Mouse (Mus musculus): ENCODE measurements around the gene Nup214.

Gene Nup214

DNA sequence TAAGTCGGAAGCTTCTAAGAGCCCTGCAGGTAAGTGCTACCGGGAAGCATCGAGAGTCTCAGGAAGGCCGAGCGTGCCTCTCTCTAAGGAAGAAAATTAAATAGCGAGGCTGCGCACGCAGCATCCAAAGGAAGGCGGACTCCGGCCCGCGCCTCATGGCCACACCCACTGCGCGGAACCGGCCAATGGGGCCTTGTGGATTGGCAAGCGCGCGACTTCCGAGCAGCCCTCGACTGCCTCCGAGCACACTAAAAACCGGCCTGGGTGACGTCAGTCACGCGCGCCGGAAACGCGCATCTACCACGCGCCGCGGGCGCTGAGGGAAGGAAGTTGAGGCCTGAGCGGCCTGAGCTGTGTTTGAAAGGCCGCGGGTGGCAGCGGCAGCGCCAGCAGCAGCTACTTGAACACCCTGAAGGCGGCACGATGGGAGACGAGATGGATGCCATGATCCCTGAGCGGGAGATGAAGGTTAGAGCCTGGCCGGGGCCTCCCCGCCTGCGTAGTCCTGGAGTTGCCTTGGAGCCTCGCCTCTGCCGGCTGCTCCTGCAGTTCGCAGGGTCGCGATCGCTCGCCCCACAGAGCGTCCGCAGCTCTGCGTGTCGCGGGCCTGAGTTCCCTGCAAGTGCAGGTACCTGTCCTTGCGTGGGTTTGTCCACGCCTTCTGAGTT, at the start of gene Nup214:
TSS of gene Nup214 (plus strand) at position 296 of the 668 bp plus-strand sequence.
- DNase-seq: peak; percentile 100

DNA sequence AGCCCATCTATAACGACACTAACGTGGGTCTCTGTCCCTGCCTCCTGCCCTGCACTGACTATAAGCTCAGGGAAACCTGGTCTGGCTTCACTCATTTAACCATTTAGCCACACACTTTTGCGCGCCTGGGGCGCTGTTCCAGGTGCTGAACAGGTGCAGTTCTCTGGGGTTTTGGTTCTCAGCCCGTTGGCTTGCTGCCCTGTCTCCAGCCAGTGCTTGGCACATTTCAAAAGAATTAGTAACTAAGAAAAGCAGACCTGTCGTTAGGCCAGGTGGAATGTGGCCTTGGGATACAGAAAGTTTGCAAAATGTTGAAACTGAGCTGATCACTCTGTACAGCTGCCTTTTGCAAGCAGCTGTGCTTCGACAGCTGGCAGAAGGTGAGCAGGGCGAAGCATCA, 49.4 kb upstream of the Nup214 start:
- peak; percentile 92 for DNase-seq

DNA sequence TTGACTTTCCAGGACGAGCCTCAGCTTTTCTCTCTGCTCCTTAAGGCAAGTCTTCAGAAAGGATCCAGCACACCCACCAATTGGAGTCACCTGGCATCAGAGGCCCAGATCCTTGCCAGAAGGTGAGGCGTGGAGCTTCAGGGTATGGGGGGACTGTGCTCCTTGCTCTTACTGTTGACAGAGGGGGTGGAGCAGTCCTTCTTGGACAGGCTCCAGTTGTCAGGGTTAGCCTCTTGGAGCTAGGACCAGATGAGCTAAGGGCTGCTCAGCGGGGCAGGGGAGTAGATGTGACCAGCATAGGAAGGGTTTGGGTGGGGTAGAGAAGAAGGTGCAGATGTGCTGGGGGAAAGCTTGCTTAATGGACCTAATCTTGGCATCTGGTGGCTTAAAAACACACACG, 48.3 kb upstream of the Nup214 start:
- peak; percentile 43 for DNase-seq

- no peak for DNase-seq
Observed at GRCm38 (mm10) chr2:31929664-31930063, 44.6 kb upstream of the Nup214 start.

GRCm38 (mm10) chr2:31934551-31934950, 39.7 kb upstream of the Nup214 start:
- DNase-seq: no peak

- no peak for DNase-seq
Observed at GRCm38 (mm10) chr2:31935054-31935453, 39.2 kb upstream of the Nup214 start.

- no peak for DNase-seq
Observed at GRCm38 (mm10) chr2:31938298-31938697, 35.9 kb upstream of the Nup214 start.

- no peak for DNase-seq
Observed at GRCm38 (mm10) chr2:31943011-31943410, 31.2 kb upstream of the Nup214 start.

DNA sequence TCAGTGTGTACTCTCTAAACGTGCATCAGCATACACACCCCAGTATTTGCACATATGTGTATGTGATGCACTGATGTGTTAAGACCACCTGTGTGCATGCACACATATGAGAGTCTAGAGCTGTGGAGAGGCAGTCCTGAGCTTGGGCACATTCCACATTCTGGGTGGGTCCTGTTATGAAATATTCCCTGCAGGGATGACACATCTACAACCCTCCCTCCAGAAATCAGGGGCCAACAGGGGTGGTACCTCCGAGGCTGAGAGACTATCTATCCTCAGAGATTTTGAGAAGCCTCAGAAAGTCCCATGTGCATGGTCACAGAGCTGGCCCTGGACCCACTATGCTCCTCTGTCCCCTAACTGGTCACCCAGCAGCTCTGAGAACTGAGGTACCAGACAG, 28.7 kb upstream of the Nup214 start:
- DNase-seq: no peak

- DNase-seq: no peak
Observed at GRCm38 (mm10) chr2:31948392-31948791, 25.8 kb upstream of the Nup214 start.

DNA sequence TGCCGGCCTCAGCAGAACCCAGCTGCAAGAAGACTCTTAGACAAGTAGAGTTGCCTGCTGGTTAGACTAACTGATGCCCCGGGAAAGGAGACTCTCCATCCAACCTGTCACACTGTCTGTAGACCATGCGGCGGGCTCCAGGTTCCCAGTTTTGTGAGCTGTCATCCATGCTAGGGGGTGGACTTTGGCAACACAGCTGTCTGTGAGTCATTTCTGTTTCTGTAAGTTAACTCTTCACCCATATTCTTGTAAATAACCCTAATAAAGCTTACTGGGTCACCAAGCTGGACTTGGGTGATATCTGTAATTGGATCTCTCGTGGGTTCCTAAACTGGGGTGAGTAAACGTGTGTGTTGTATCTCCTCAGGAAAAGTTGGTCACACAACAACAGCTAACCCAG, 25.4 kb upstream of the Nup214 start:
- no peak for DNase-seq

DNA sequence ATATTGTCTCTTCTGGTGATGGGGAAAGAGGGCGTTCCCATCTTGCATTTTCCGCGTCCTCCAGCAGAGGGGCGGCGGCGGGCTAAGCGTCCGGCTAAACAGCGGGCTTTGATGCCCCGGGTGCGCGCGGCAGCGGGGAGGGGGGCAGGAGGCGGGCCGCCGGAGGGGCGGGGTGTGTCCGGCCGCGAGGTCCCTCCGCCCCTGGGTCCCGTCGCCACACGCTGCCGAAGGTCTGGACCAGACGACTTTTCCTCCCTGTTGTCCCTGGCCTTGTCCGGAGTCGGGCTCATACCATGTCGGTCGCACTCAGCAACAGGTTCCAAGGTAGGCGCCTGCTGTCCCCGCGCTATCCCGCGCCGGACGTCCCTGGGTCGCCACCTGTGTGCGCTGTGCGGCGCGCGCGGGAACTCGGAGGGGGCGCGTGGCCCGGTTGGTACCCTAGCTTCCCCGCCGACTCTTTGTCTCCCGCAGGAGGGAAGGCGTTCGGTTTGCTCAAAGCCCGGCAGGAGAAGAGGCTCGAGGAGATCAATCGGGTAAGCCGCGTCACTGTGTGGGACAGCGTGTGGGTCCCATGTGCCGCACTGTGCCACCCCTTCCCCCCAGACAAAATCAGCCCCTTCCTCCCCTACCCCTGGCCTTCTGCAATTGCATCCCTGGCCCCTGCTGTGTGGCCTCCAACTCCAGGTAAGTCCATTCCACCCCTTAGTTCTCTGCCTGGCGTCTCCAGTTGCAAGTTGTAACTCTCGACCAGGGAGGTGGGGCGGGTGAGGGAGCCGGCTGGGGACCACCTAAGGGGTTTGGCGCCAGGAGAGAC, 24.0 kb upstream of the Nup214 start, which contains the start of gene Aif1l:
TSS of gene Aif1l (plus strand) at position 82 of the 814 bp plus-strand sequence.
- DNase-seq: peak; percentile 69

GRCm38 (mm10) chr2:31950966-31951365, 23.3 kb upstream of the Nup214 start:
- no peak for DNase-seq

GRCm38 (mm10) chr2:31952236-31952635, 22.0 kb upstream of the Nup214 start:
- DNase-seq: no peak

GRCm38 (mm10) chr2:31952725-31953124, 21.5 kb upstream of the Nup214 start:
- no peak for DNase-seq

DNA sequence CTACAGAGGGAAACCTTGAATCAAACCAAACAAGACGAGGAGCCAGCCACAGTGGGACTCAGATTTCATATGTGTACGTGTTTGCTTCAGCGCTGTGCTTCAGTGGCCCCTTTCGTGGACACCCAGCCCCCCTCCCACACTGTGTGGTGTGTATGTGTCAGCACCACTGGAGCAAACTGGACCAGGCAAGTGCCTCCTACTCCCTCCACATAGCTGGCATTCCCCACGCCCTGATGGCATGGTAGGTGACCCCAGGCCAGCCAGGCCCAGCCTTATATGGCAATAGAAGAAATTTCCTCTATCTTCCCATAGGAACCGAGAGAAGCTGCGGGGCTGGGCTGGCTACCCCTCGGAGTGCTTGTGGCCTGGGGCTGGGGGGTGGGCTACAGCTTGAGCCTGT, 20.5 kb upstream of the Nup214 start:
- no peak for DNase-seq

GRCm38 (mm10) chr2:31954779-31955181, 19.5 kb upstream of the Nup214 start:
- DNase-seq: peak; percentile 68

DNA sequence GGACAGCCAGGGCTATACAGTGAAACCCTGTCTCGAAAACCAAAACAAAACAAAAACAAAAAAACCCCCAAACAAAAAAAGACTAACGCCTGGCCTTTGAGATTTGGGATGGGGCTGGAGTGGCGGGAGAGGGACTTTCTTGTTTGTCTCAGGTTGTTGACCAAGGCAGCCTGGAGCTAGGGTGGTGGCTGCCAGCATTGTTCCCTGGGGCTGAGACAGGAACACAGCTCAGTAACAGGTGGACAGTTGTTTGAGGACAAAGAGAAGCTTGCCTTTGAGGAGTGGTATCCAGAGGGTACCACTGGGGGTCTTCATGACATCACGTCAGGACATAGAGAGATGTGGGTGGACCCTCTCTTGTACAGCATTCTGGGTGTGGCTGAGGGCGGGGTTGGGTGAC, 18.6 kb upstream of the Nup214 start:
- no peak for DNase-seq

- DNase-seq: no peak
Observed at GRCm38 (mm10) chr2:31957211-31957610, 17.0 kb upstream of the Nup214 start.

DNA sequence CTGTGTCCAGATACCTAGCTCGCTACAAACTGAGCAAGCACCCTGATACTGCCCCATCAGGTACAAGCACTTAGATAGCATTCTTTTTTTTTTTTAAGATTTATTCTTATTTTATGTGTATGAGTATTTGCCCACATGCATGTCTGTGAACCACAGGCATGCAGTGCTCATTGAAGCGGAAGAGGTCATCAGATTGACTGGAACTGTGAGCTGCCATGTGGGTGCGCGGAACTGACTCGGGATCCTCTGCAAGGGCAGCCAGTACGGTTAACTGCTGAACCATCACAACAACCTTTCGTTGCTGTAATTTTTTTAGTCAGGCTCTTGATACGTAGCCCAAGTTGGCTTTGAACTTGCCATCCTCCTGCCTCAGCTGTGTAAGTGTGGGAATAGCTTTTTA, 13.2 kb upstream of the Nup214 start:
- no peak for DNase-seq

- DNase-seq: peak; percentile 63
Observed at GRCm38 (mm10) chr2:31961791-31962222, 12.4 kb upstream of the Nup214 start.

- peak; percentile 65 for DNase-seq
Observed at GRCm38 (mm10) chr2:31962501-31963224, 11.6 kb upstream of the Nup214 start.

DNA sequence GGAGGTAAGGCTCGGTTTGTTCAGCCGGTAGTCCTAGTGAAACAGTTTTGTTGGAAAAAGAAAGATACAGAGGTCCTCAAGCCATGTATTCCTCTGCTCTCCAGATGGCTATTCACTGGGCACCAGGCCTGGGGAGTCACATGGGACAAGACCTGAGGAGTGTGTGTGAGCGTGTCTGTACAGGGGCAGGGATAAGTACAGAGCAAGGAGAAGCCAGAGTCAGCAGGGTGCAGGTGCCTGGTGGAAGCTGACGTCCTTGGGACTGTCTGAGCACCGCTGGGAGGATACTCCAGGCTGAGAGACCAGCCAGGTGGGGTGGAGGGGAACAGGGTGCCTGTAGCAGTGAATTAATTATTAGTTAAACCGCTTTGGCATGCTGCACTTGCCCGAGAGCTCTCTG, 10.7 kb upstream of the Nup214 start:
- peak; percentile 75 for DNase-seq

DNA sequence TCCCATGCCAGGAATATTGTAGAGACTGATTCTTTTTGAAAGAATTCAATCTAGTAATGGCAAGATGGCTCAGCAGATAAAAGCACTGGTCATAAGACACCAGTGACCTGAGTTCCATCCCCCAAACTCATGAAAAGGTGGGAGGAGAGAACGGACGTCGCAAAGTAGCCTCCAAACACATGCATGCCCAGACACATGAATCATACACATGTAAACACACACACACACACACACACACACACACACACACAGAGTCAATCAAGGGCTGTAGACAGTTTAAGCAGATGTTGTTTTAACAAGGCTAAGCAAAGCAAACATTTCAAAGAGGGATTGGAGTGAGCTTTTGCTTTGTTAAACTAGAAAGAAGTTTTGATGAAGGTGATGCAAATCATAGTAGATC, 10.0 kb upstream of the Nup214 start:
- DNase-seq: no peak

All from kidney, adult 18-20 months (tissue).